ENCODE assay signal across 11 mouse cellular contexts in the genomic region with DNA sequence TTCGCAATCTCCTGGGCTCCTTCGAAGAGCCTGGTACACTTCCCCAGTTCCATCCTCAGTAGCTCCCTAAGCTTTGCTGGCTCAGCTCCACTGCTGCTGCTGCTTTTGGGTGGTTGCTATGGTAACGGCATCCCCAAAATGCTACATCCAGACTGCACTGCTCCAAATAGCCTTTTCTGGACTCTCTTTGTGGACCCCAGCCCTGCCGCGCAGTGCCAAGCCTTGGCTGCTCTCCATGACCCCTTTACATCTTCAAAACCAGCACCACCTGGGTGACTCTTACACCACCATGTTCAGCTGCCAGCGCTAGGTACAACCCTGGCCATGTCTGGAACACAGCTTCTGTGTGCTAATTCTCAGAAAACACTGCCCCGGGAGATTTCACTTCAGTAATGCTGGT. TPM values are rescaled to one million over a fixed set of nuclear protein-coding genes. Genes with fewer than 3 reads are reported as not detected.
DNase-seq lines count a peak whose midpoint lies in the region; ATAC-seq and TF ChIP-seq lines count a peak whose summit lies in the region.
"Had no signal": no experiment of that assay in that cellular context is flagged by ENCODE, and none has a peak within 500 bp of the region (broad histone marks: within the 10 kb centered on the region; RNA-seq: fewer than 3 reads in every experiment).

No protein-coding gene starts in this region.

- H3K27me3 ChIP-seq in hindbrain, embryonic 15.5 days: no peaks in the 10 kb centered on the region
- H3K27me3 ChIP-seq in hindbrain, embryonic 12.5 days: peaks cover 10% of the 10 kb centered on the region
- H3K27me3 ChIP-seq in hindbrain, postnatal 0 days (ENCODE audit: insufficient read depth, low read length): no peaks in the 10 kb centered on the region

- no peak overlapping the region for H3K9ac ChIP-seq in hindbrain, embryonic 15.5 days
- no peak overlapping the region for H3K9ac ChIP-seq in hindbrain, embryonic 12.5 days
- no peak overlapping the region for H3K9ac ChIP-seq in hindbrain, postnatal 0 days (replicated peaks; ENCODE audit: low read length)
- H3K9ac ChIP-seq: liver, embryonic 13.5 days had no signal

- ATAC-seq in hindbrain, embryonic 15.5 days (ENCODE audit: low FRiP score, low read depth): peak; percentile 76
- no peak for ATAC-seq in hindbrain, embryonic 12.5 days (ENCODE audit: low FRiP score)
- peak; percentile 79 for ATAC-seq in hindbrain, postnatal 0 days

- H3K4me2 ChIP-seq in hindbrain, embryonic 15.5 days: no peak overlapping the region
- no peak overlapping the region for H3K4me2 ChIP-seq in hindbrain, embryonic 12.5 days (replicated peaks)
- peak overlapping the region; percentile 25; the same call in 1 of the 2 replicates for H3K4me2 ChIP-seq in hindbrain, postnatal 0 days (ENCODE audit: low read depth, low read length)
- H3K4me2 ChIP-seq: liver, embryonic 13.5 days had no signal

- peak overlapping the region; percentile 45; the same call in 1 of the 2 replicates for H3K27ac ChIP-seq in hindbrain, embryonic 15.5 days (replicated peaks)
- H3K27ac ChIP-seq in hindbrain, embryonic 12.5 days: no peak overlapping the region
- peak overlapping the region; percentile 32; the same call in 1 of the 2 replicates for H3K27ac ChIP-seq in hindbrain, postnatal 0 days
- H3K27ac ChIP-seq: liver, embryonic 13.5 days had no signal

- no peaks in the 10 kb centered on the region for H3K36me3 ChIP-seq in hindbrain, embryonic 15.5 days
- no peaks in the 10 kb centered on the region for H3K36me3 ChIP-seq in hindbrain, embryonic 12.5 days
- no peaks in the 10 kb centered on the region for H3K36me3 ChIP-seq in hindbrain, postnatal 0 days (ENCODE audit: insufficient read depth, low read length)
- H3K36me3 ChIP-seq: liver, embryonic 13.5 days had no signal

- peak; percentile 85 for DNase-seq in hindbrain, postnatal 0 days (ENCODE audit: low spot score)
- DNase-seq in left cerebral cortex, postnatal 36 days (ENCODE audit: low spot score in 2 of 2): peak; percentile 68 to 77
- DNase-seq in right cerebral cortex, postnatal 25 days: peak; percentile 73
- no peak for DNase-seq in spleen, adult 12 weeks (ENCODE audit: low spot score)
- no peak for DNase-seq in spleen, adult 18-20 months
- no peak for DNase-seq in thymus, postnatal 25 days
- DNase-seq: adrenal gland, postnatal 25 days; liver, embryonic 13.5 days had no signal

- no peak for TF ChIP-seq CTCF in hindbrain, postnatal 0 days (IDR thresholded peaks at IDR 0.05; ENCODE audit: low read depth)

- no peaks in the 10 kb centered on the region for H3K9me3 ChIP-seq in hindbrain, embryonic 15.5 days
- no peaks in the 10 kb centered on the region for H3K9me3 ChIP-seq in hindbrain, embryonic 12.5 days (replicated peaks)
- H3K9me3 ChIP-seq in hindbrain, postnatal 0 days (ENCODE audit: low read length): no peaks in the 10 kb centered on the region
- H3K9me3 ChIP-seq: liver, embryonic 13.5 days had no signal

- intact Hi-C loops in left cerebral cortex, postnatal 36 days (cut with DNase I): no loop called here

- H3K4me1 ChIP-seq in hindbrain, embryonic 15.5 days (replicated peaks): peaks cover 10% of the 10 kb centered on the region
- H3K4me1 ChIP-seq in hindbrain, embryonic 12.5 days: no peaks in the 10 kb centered on the region
- peaks cover 6% of the 10 kb centered on the region for H3K4me1 ChIP-seq in hindbrain, postnatal 0 days (ENCODE audit: insufficient read depth, low read length)
- H3K4me1 ChIP-seq: liver, embryonic 13.5 days had no signal

- WGBS in hindbrain, embryonic 15.5 days: 45% methylated on average over 7 of the region's 7 CpGs
- 68% methylated on average over 7 of the region's 7 CpGs for WGBS in hindbrain, embryonic 12.5 days
- 36% methylated on average over 7 of the region's 7 CpGs for WGBS in hindbrain, postnatal 0 days

- no peak overlapping the region for H3K4me3 ChIP-seq in hindbrain, embryonic 15.5 days
- no peak overlapping the region for H3K4me3 ChIP-seq in hindbrain, embryonic 12.5 days
- no peak overlapping the region for H3K4me3 ChIP-seq in hindbrain, postnatal 0 days (ENCODE audit: low read length)
- H3K4me3 ChIP-seq: liver, embryonic 13.5 days had no signal

RNA-seq across cellular contexts. Expression of a gene that starts 55.4 kb away (rescaled TPM):
- 3.3 and 4.4 TPM in 2 replicates for polyA plus RNA-seq in hindbrain, embryonic 15.5 days (2015; fragmentation: Nextera tagmentation; extraction: Ambion mirVana)
- 4.5 and 4.6 TPM in 2 replicates for polyA plus RNA-seq in hindbrain, embryonic 12.5 days (2016; fragmentation: Nextera tagmentation; extraction: Ambion mirVana)
- total RNA-seq in hindbrain, postnatal 0 days (2014; rRNA removed): 8.0 and 10.6 TPM in 2 replicates
- 3.2 and 3.4 TPM in 2 replicates for polyA plus RNA-seq in hindbrain, postnatal 0 days (2015; fragmentation: Nextera tagmentation; extraction: Ambion mirVana)
- 10 to 100 TPM in 1 of 2 experiments, 1 to 10 TPM in 1; 8.9 to 11.0 TPM for total RNA-seq in left cerebral cortex, postnatal 36 days (2021)
- total RNA-seq: hematopoietic stem cell, adult 5-6 weeks had no signal

Comparison
In these comparisons a context has a peak if more than half of its experiments do, and no peak if none do; other contexts are left out.
1. DNase-seq: peak in hindbrain, postnatal 0 days (single experiment), left cerebral cortex, postnatal 36 days (2 of 2) and right cerebral cortex, postnatal 25 days (single experiment); none in spleen, adult 12 weeks (single experiment), spleen, adult 18-20 months (0 of 2) and thymus, postnatal 25 days (single experiment).